Mouse (Mus musculus): ENCODE results near the gene Gm4631. TPM values are rescaled to one million over a fixed set of nuclear protein-coding genes. Genes with fewer than 3 reads are reported as not detected.
"Not testable (repeated sequence)": the region's sequence is repeated elsewhere in the genome, so short reads cannot be mapped to it uniquely, and the experiment has no call there.

Gm4631 gene
- 55.1 and 57.8 TPM in 2 replicates for total RNA-seq (2021)
- long read RNA-seq, partial matches to known transcripts: 2 of 3 reads
- long read RNA-seq, other reads (novel, unspliced or antisense): 1 of 3 reads

DNA sequence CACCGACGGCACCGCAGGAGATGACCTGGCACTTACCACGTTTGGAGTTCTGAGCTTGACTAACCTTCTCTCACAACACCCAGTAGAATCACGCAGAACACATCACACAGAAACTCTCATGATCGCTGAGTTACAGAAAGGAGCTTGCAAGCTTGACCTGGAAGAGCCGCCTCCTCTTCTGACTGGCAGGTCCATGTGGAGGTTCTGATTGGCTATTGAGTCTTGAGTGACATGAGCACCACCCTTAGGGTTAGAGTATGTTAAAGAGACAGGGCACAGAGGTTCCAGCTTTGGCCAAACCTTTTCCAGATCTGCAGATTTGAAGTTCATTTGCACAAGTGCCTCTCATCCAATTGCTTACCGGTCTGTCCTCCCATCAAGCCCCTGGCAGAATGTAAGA lies at the start of gene Gm4631:
Gene Gm4631, minus strand, starts transcription at position 101 of the 400 bp plus-strand sequence.
- not testable (repeated sequence) for DNase-seq

DNA sequence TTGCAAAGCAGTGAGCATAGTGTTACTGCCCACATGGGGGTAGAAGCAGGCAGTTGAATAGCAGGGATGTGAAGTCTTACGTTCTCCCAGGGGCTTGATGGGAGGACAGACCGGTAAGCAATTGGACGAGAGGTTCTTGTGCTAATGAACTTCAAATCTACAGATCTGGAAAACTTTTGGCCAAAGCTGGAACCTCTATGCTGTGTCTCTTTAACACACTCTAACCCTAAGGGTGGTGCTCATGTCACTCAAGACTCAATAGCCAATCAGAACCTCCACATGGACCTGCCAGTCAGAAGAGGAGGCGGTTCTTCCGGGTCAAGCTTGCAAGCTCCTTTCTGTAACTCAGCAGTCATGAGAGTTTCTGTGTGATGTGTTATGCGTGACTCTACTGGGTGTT lies 34.1 kb upstream of the Gm4631 start, which contains the start of gene Zfp968:
Gene Zfp968, plus strand, starts transcription at position 301 of the 400 bp plus-strand sequence.
- not testable (repeated sequence) for DNase-seq

DNA sequence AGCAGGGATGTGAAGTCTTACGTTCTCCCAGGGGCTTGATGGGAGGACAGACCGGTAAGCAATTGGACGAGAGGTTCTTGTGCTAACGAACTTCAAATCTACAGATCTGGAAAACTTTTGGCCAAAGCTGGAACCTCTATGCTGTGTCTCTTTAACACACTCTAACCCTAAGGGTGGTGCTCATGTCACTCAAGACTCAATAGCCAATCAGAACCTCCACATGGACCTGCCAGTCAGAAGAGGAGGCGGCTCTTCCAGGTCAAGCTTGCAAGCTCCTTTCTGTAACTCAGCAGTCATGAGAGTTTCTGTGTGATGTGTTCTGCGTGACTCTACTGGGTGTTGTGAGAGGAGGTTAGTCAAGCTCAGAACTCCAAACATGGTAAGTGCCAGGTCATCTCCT lies 63.2 kb downstream of the Gm4631 start, which contains the start of gene Gm14440:
Gene Gm14440, plus strand, starts transcription at position 301 of the 400 bp plus-strand sequence.
- not testable (repeated sequence) for DNase-seq

Other genes with a start within 250 kb of the Gm4631 start
- 22.9 and 26.4 TPM in 2 replicates for gene Gm14399, start 196.2 kb downstream of the Gm4631 start, total RNA-seq (2021)
- gene Gm14443, start 162.3 kb downstream of the Gm4631 start, total RNA-seq (2021): 3.1 and 3.2 TPM in 2 replicates
- gene Gm14391, start 131.3 kb downstream of the Gm4631 start, total RNA-seq (2021): 77.2 and 98.0 TPM in 2 replicates
- gene Gm14440, start 63.1 kb downstream of the Gm4631 start, total RNA-seq (2021): 16.4 TPM in 1 of 2 replicates, not detected in the other
- 6.1 and 10.7 TPM in 2 replicates for gene Zfp968, start 34.2 kb upstream of the Gm4631 start, total RNA-seq (2021)
- 7.9 and 8.3 TPM in 2 replicates for gene Gm4724, start 97.6 kb upstream of the Gm4631 start, total RNA-seq (2021)
- gene Zfp965, start 131.8 kb upstream of the Gm4631 start, total RNA-seq (2021): 3.3 and 3.9 TPM in 2 replicates

All from adrenal gland, postnatal 25 days (tissue).